Mouse (Mus musculus) liver, embryonic 15.5 days (tissue): ENCODE data around the gene Capn5. TPM values are rescaled to one million over a fixed set of nuclear protein-coding genes. Genes with fewer than 3 reads are reported as not detected.

Experiments used
- ATAC-seq: fragments of 200-750 bp; cut with Nextera tagmentation; 2 replicates; pipeline ENCODE4 v1.8.0; 2017; ENCODE audit warnings: moderate number of reproducible peaks, mild to moderate bottlenecking, moderate library complexity; ENCODE audit not compliant: insufficient read depth
- H3K27ac ChIP-seq: fragments of 300-500 bp; sonication (generic); replicated peaks from 2 replicates; pipeline ENCODE4 v1.5.1; 2015; ENCODE audit warnings: mild to moderate bottlenecking, inconsistent platforms
- H3K27me3 ChIP-seq: fragments of 300-500 bp; sonication (generic); 2 replicates; pipeline ENCODE4 v1.6.1; 2015; ENCODE audit warnings: mild to moderate bottlenecking, inconsistent platforms
- H3K36me3 ChIP-seq: fragments of 300-500 bp; sonication (generic); replicated peaks from 2 replicates; pipeline ENCODE4 v1.6.1; 2015; ENCODE audit warnings: moderate library complexity, mild to moderate bottlenecking, inconsistent platforms
- H3K4me1 ChIP-seq: fragments of 300-500 bp; sonication (generic); replicated peaks from 2 replicates; pipeline ENCODE4 v1.6.1; 2015; ENCODE audit warnings: inconsistent platforms
- H3K4me2 ChIP-seq: fragments of 300-500 bp; sonication (generic); 2 replicates; pipeline ENCODE4 v1.6.1; 2015; ENCODE audit warnings: moderate library complexity, mild to moderate bottlenecking, inconsistent platforms
- H3K4me3 ChIP-seq: fragments of 300-500 bp; sonication (generic); replicated peaks from 2 replicates; pipeline ENCODE4 v1.5.1; 2015; ENCODE audit warnings: mild to moderate bottlenecking, inconsistent platforms
- H3K9ac ChIP-seq: fragments of 300-500 bp; sonication (generic); 2 replicates; pipeline ENCODE4 v1.6.1; 2015; ENCODE audit warnings: moderate library complexity, mild to moderate bottlenecking, inconsistent platforms
- H3K9me3 ChIP-seq: fragments of 300-500 bp; sonication (generic); replicated peaks from 2 replicates; pipeline ENCODE4 v1.6.1; 2016; ENCODE audit warnings: inconsistent platforms
- WGBS: fragments of 180-500 bp; shearing (Covaris S2); methylation state at CpG from one replicate; pipeline ENCODE4 v1.1.7; 2015; ENCODE audit warnings: mixed read lengths; ENCODE audit not compliant: insufficient replicate concordance; 5-methylcytosine and 5-hydroxymethylcytosine counted together
- polyA plus RNA-seq: library from polyadenylated mRNA; unstranded; fragments of >200 nt; fragmentation: Nextera tagmentation; extraction: Ambion mirVana; gene quantifications from 2 replicates; pipeline ENCODE4 v1.2.1, GENCODE M21; 2015

Capn5 gene
- polyA plus RNA-seq, 1 experiment from 2014 or later: 14.3 TPM

- Histone ChIP-seq H3K4me2 (no peak overlapping the region), H3K4me1 (peaks cover 25% of the 10 kb centered on the region), H3K27ac (no peak overlapping the region), H3K36me3 (peaks cover 19% of the 10 kb centered on the region), H3K4me3 (no peak overlapping the region), H3K9ac (no peak overlapping the region), H3K27me3 (no peaks in the 10 kb centered on the region), H3K9me3 (no peaks in the 10 kb centered on the region)
- no peak for ATAC-seq
- WGBS: 71% methylated on average over 3 of the region's 3 CpGs
Measured at GRCm38 (mm10) chr7:98137583-98137982, 40.5 kb downstream of the Capn5 start.

- H3K4me2 ChIP-seq: no peak overlapping the region
- WGBS: 88% methylated on average over 8 of the region's 8 CpGs
- no peak overlapping the region for H3K9ac ChIP-seq
- H3K27ac ChIP-seq: no peak overlapping the region
- peaks cover 71% of the 10 kb centered on the region for H3K36me3 ChIP-seq
- H3K27me3 ChIP-seq: no peaks in the 10 kb centered on the region
- no peak overlapping the region for H3K4me3 ChIP-seq
- H3K4me1 ChIP-seq: no peaks in the 10 kb centered on the region
- no peak for ATAC-seq
- H3K9me3 ChIP-seq: no peaks in the 10 kb centered on the region
Measured at GRCm38 (mm10) chr7:98131751-98132150, 46.3 kb downstream of the Capn5 start.

- Histone ChIP-seq H3K4me1 (peaks cover 13% of the 10 kb centered on the region), H3K27me3 (no peaks in the 10 kb centered on the region), H3K27ac (no peak overlapping the region), H3K36me3 (peaks cover 72% of the 10 kb centered on the region), H3K4me3 (no peak overlapping the region), H3K9me3 (no peaks in the 10 kb centered on the region), H3K9ac (no peak overlapping the region), H3K4me2 (no peak overlapping the region)
- 27% methylated on average over 5 of the region's 5 CpGs for WGBS
- no peak for ATAC-seq
Measured at GRCm38 (mm10) chr7:98125473-98125872, 52.6 kb downstream of the Capn5 start.

DNA sequence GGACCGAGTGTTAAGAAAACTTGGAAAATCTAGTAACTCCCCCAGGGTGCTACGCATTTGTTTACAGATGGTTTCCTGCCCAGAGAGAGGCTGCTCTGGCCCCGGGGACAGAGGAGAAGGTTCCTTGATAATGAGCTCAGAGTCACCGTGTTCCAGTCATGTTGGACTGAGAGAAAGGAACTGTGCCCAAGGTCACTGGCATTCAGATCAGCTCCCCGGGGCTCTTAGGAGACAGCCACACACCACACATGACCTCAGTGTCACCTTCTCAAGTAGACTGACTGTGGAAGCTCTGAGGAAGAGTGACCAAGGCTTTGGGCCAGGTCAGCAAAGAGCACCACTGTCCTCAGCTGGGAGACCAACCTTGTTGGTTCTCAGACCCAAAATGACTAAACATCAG is 53.4 kb downstream of the Capn5 start:
- Histone ChIP-seq H3K27ac (no peak overlapping the region), H3K4me1 (peaks cover 18% of the 10 kb centered on the region), H3K36me3 (peaks cover 65% of the 10 kb centered on the region), H3K4me2 (no peak overlapping the region), H3K9ac (no peak overlapping the region), H3K27me3 (no peaks in the 10 kb centered on the region), H3K4me3 (no peak overlapping the region), H3K9me3 (no peaks in the 10 kb centered on the region)
- WGBS: 57% methylated on average over 5 of the region's 5 CpGs
- ATAC-seq: no peak

DNA sequence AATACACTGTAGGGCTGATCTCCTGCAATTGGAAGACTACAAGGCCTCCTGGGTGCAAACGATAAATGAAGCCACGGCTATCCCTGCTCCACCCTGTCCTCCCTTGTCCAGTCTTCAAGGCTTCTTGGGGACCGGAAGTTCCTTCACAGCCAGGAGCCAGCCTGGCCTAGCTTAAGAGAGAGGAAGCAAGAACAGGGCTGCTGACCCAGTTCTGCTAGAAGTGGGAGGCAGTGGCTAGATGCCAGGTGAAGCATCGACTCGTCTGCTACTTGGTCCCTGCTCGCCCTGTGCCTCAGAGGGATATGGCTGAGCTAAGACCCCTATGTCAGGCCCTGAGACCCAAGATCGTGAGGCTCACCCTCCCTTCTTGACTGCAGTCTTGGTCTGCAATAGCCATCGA is 56.4 kb downstream of the Capn5 start:
- Histone ChIP-seq H3K27ac (no peak overlapping the region), H3K4me2 (no peak overlapping the region), H3K4me1 (peaks cover 34% of the 10 kb centered on the region), H3K4me3 (no peak overlapping the region), H3K9me3 (no peaks in the 10 kb centered on the region), H3K27me3 (no peaks in the 10 kb centered on the region), H3K36me3 (peaks cover 35% of the 10 kb centered on the region), H3K9ac (no peak overlapping the region)
- no peak for ATAC-seq
- 71% methylated on average over 8 of the region's 8 CpGs for WGBS

- ATAC-seq: no peak
- Histone ChIP-seq H3K4me2 (no peak overlapping the region), H3K9ac (no peak overlapping the region), H3K9me3 (no peaks in the 10 kb centered on the region), H3K27ac (no peak overlapping the region), H3K36me3 (peaks cover 31% of the 10 kb centered on the region), H3K27me3 (no peaks in the 10 kb centered on the region), H3K4me3 (no peak overlapping the region), H3K4me1 (peaks cover 34% of the 10 kb centered on the region)
- WGBS: 57% methylated on average over 3 of the region's 3 CpGs
Measured at GRCm38 (mm10) chr7:98121241-98121640, 56.8 kb downstream of the Capn5 start.

- 7% methylated on average over 7 of the region's 7 CpGs for WGBS
- no peak overlapping the region for H3K9ac ChIP-seq
- peaks cover 34% of the 10 kb centered on the region for H3K4me1 ChIP-seq
- no peaks in the 10 kb centered on the region for H3K27me3 ChIP-seq
- H3K27ac ChIP-seq: no peak overlapping the region
- 0 out of 2 replicates have a peak, but pooled peaks have one; percentile 2 for ATAC-seq
- H3K4me2 ChIP-seq: peak overlapping the region; percentile 54
- H3K4me3 ChIP-seq: peak overlapping the region; percentile 26; the same call in 1 of the 2 replicates
- H3K9me3 ChIP-seq: no peaks in the 10 kb centered on the region
- peaks cover 22% of the 10 kb centered on the region for H3K36me3 ChIP-seq
Measured at GRCm38 (mm10) chr7:98120325-98120724, 57.7 kb downstream of the Capn5 start.

DNA sequence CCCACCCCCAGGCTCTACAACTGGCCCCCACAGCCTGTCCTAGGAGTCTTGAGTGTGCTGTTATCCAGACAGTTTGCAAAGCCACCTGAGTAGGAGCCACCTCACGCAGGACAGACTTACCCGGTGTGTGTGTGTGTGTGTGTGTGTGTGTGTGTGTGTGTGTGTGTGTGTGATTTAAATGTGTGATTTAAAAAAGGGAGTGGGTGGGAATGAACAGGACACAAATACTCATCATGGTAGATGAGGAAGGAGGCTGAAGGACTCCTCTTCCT is 58.2 kb downstream of the Capn5 start:
- Histone ChIP-seq H3K4me2 (peak overlapping the region; percentile 54; the same call in 1 of the 2 replicates), H3K36me3 (peaks cover 17% of the 10 kb centered on the region), H3K27ac (0 out of 2 replicates have a peak overlapping the region, but pooled peaks have one; percentile 61), H3K9me3 (no peaks in the 10 kb centered on the region), H3K4me1 (peaks cover 34% of the 10 kb centered on the region), H3K27me3 (no peaks in the 10 kb centered on the region), H3K4me3 (no peak overlapping the region), H3K9ac (no peak overlapping the region)
- 81% methylated on average over 2 of the region's 2 CpGs for WGBS
- ATAC-seq: no peak

DNA sequence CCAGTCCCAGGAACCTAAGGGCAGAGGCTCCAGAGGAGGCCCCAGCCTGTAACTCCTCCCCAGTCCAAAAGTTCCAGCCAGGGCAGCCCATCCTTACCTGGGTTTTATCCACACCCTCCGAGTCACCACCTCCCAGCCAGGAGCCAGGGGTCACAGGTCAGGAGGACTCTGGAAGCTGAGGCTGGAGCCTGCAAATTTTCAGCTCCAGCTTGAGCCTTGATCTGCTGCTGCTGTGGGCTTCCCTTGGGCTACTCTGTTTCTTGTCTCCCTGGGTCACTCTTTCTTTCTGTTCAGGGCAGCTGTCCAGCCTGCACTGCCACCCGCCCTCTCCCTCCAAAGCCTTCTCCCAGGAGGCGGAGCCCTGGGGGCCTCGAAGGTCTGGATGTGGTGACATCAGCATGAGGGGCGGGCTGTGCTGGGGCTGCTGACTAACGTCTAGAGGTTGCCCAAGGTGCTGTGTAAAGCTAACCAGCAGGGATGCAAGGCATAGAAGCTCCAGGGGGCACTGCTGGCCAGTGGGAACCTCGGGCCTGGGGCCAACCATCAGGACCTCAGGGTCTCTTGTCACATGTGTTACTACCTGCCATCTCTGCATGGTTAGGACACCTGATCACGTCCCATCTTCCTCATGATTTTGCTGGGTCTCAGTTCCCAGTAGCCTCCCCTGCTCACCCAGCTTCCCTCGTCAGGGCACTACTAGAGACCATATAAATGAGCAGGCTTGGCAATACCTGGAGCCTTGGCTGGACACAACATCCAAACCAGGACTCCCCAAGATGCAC is 58.7 kb downstream of the Capn5 start, which contains the start of gene Myo7a:
Gene Myo7a (minus strand): TSS at position 346 of the 782 bp plus-strand sequence.
- Histone ChIP-seq H3K36me3 (peaks cover 13% of the 10 kb centered on the region), H3K4me2 (peak within 1 kb of the TSS; percentile 54), H3K9me3 (no peaks in the 10 kb centered on the region), H3K4me3 (peak within 1 kb of the TSS; percentile 26), H3K27me3 (no peaks in the 10 kb centered on the region), H3K4me1 (peaks cover 34% of the 10 kb centered on the region), H3K9ac (no peak within 1 kb of the TSS), H3K27ac (peak within 1 kb of the TSS; percentile 61)
- peak; percentile 75 for ATAC-seq
- 35% methylated on average over 9 of the region's 9 CpGs for WGBS

- Histone ChIP-seq H3K27ac (no peak overlapping the region), H3K4me3 (no peak overlapping the region), H3K27me3 (peaks cover 13% of the 10 kb centered on the region), H3K9me3 (no peaks in the 10 kb centered on the region), H3K4me1 (peaks cover 34% of the 10 kb centered on the region), H3K36me3 (no peaks in the 10 kb centered on the region), H3K4me2 (no peak overlapping the region), H3K9ac (no peak overlapping the region)
- 28% methylated on average over 11 of the region's 11 CpGs for WGBS
- no peak for ATAC-seq
Measured at GRCm38 (mm10) chr7:98117012-98117660, 60.9 kb downstream of the Capn5 start.

- no peak for ATAC-seq
- peaks cover 16% of the 10 kb centered on the region for H3K4me1 ChIP-seq
- H3K4me3 ChIP-seq: no peak overlapping the region
- H3K27ac ChIP-seq: no peak overlapping the region
- H3K27me3 ChIP-seq: peaks cover 37% of the 10 kb centered on the region
- no peak overlapping the region for H3K9ac ChIP-seq
- no peaks in the 10 kb centered on the region for H3K36me3 ChIP-seq
- 46% methylated on average over 6 of the region's 6 CpGs for WGBS
- no peaks in the 10 kb centered on the region for H3K9me3 ChIP-seq
- H3K4me2 ChIP-seq: no peak overlapping the region
Measured at GRCm38 (mm10) chr7:98114656-98115055, 63.4 kb downstream of the Capn5 start.
